In genomic region chr11:51881041-51881730, GRCm38 (mm10) we compare ENCODE assay signal across 22 mouse cellular contexts. TPM values are rescaled to one million over a fixed set of nuclear protein-coding genes. Genes with fewer than 3 reads are reported as not detected.
DNase-seq lines count a peak whose midpoint lies in the region; ATAC-seq lines count a peak whose summit lies in the region.
"Had no signal": no experiment of that assay in that cellular context is flagged by ENCODE, and none has a peak within 500 bp of the region (broad histone marks: within the 10 kb centered on the region; RNA-seq: fewer than 3 reads in every experiment).

No protein-coding gene starts in this region.

- ATAC-seq in erythroid progenitor cell, adult 5-6 weeks (replicated peaks; ENCODE audit: low FRiP score, poor library complexity, severe bottlenecking), result no peak
- ATAC-seq: intestine, embryonic 15.5 days; midbrain, embryonic 16.5 days had no signal

- H3K4me3 ChIP-seq in macrophage (ENCODE audit: inconsistent target), result no peak overlapping the region
- H3K4me3 ChIP-seq: embryonic facial prominence, embryonic 12.5 days; heart, embryonic 12.5 days; hindbrain, embryonic 15.5 days; intestine, embryonic 15.5 days; limb, embryonic 13.5 days; liver, embryonic 13.5 days; neural tube, embryonic 12.5 days had no signal

- peak overlapping the region; percentile 15; the same call in 1 of the 2 replicates for H3K27ac ChIP-seq in macrophage
- H3K27ac ChIP-seq: embryonic facial prominence, embryonic 12.5 days; hindbrain, embryonic 15.5 days; intestine, embryonic 15.5 days; limb, embryonic 13.5 days; liver, embryonic 13.5 days; neural tube, embryonic 12.5 days; stomach, postnatal 0 days had no signal

- WGBS in macrophage (ENCODE audit: missing documents), result 34% methylated on average over 15 of the region's 15 CpGs

- peak; percentile 16 for DNase-seq in lung, postnatal 10 days
- DNase-seq in lung, adult 18-20 months, result no peak
- DNase-seq in adipocyte (ENCODE audit: low spot score), result peak; percentile 60
- no peak for DNase-seq in kidney, postnatal 10 days
- no peak for DNase-seq in gastrocnemius, postnatal 10 days
- DNase-seq: cerebellum, adult 9-10 months; heart, postnatal 36 days; kidney, adult 9 months; kidney, postnatal 4 days; layer of hippocampus, adult 9-11 months; liver, embryonic 13.5 days; right cerebral cortex, postnatal 4 days had no signal

- no peaks in the 10 kb centered on the region for H3K36me3 ChIP-seq in macrophage (ENCODE audit: inconsistent target)
- H3K36me3 ChIP-seq: embryonic facial prominence, embryonic 12.5 days; heart, embryonic 12.5 days; hindbrain, embryonic 15.5 days; intestine, embryonic 15.5 days; limb, embryonic 13.5 days; liver, embryonic 13.5 days; neural tube, embryonic 12.5 days had no signal

- H3K79me2 ChIP-seq in macrophage (ENCODE audit: inconsistent target), result no peaks in the 10 kb centered on the region

RNA-seq across cellular contexts. Expression of gene Jade2, which starts 23.7 kb away (rescaled TPM):
- total RNA-seq in macrophage (2018; cell fraction: chromatin; rRNA removed), result 100 to 1,000 TPM in 5 of 26 experiments, 10 to 100 TPM in 21; 20.0 to 162 (median 72.9) TPM
- 10 to 100 TPM; 25.3 to 91.3 (median 56.1) TPM for total RNA-seq in macrophage (2018; cell fraction: cytosol; rRNA removed)
- total RNA-seq in macrophage (2018; cell fraction: nucleus; rRNA removed), result 100 to 1,000 TPM in 5 of 26 experiments, 10 to 100 TPM in 21; 28.2 to 135 (median 67.7) TPM
- polyA plus RNA-seq in macrophage (2018), result 30.8 to 37.9 TPM (median 31.3 TPM) in 3 replicates
- total RNA-seq in gastrocnemius, postnatal 10 days (2021), result 1 to 10 TPM; 2.3 to 2.6 TPM
- 4.3 and 4.6 TPM in 2 replicates for total RNA-seq in erythroid progenitor cell, adult 5-6 weeks (2015; ENCODE audit: low replicate concordance)
- total RNA-seq in erythroid progenitor cell, adult 5-6 weeks (2017; ENCODE audit: low replicate concordance), result 5.6 and 5.9 TPM in 2 replicates

Comparison
In these comparisons a context has a peak if more than half of its experiments do, and no peak if none do; other contexts are left out.
1. DNase-seq: peak in lung, postnatal 10 days (single experiment) and adipocyte (single experiment); none in lung, adult 18-20 months (0 of 2), kidney, postnatal 10 days (single experiment) and gastrocnemius, postnatal 10 days (single experiment).